Mouse (Mus musculus): ENCODE results near the gene Znrf1. TPM values are rescaled to one million over a fixed set of nuclear protein-coding genes. Genes with fewer than 3 reads are reported as not detected.

Znrf1 gene
- polyA plus RNA-seq, 1 experiment: 88.8 TPM

- Histone ChIP-seq H3K4me3 (ENCODE audit: insufficient read depth, low read length) (no peak overlapping the region), H3K4me1 (ENCODE audit: control insufficient read depth, insufficient read depth, low read length) (peaks cover 12% of the 10 kb centered on the region), H3K27ac (ENCODE audit: insufficient read depth, low read depth, low read length) (no peak overlapping the region)
- TF ChIP-seq CTCF (IDR thresholded peaks at IDR 0.05; ENCODE audit: low read depth, low read length) (no peak), POLR2A (IDR thresholded peaks at IDR 0.05; ENCODE audit: borderline replicate concordance, low read depth, low read length) (no peak)
These were observed 105.2 kb downstream of the Znrf1 start for GRCm38 (mm10) chr8:111641064-111641463.

- peak overlapping the region; percentile 87 for H3K4me3 ChIP-seq (ENCODE audit: insufficient read depth, low read length)
- TF ChIP-seq POLR2A (IDR thresholded peaks at IDR 0.05; ENCODE audit: borderline replicate concordance, low read depth, low read length) (no peak), CTCF (IDR thresholded peaks at IDR 0.05; ENCODE audit: low read depth, low read length) (no peak)
These were observed 106.6 kb downstream of the Znrf1 start for GRCm38 (mm10) chr8:111642496-111642895.

GRCm38 (mm10) chr8:111642939-111643263 lies 107.0 kb downstream of the Znrf1 start:
- H3K4me1 ChIP-seq (ENCODE audit: control insufficient read depth, insufficient read depth, low read length): peaks cover 8% of the 10 kb centered on the region
- H3K27ac ChIP-seq (ENCODE audit: insufficient read depth, low read depth, low read length): peak overlapping the region; percentile 80
- H3K4me3 ChIP-seq (ENCODE audit: insufficient read depth, low read length): peak overlapping the region; percentile 87
- TF ChIP-seq POLR2A (IDR thresholded peaks at IDR 0.05; ENCODE audit: borderline replicate concordance, low read depth, low read length): no peak
- TF ChIP-seq CTCF (IDR thresholded peaks at IDR 0.05; ENCODE audit: low read depth, low read length): no peak

More at GRCm38 (mm10) chr8:111642496-111642895, 106.6 kb downstream of the Znrf1 start:
- peak overlapping the region; percentile 80 for H3K27ac ChIP-seq (ENCODE audit: insufficient read depth, low read depth, low read length)
- H3K4me1 ChIP-seq (ENCODE audit: control insufficient read depth, insufficient read depth, low read length): peaks cover 6% of the 10 kb centered on the region

GRCm38 (mm10) chr8:111643264-111644141 lies 107.6 kb downstream of the Znrf1 start, which contains the start of gene Zfp1:
Zfp1 (plus strand) TSS chr8:111643401.
- TF ChIP-seq CTCF (IDR thresholded peaks at IDR 0.05; ENCODE audit: low read depth, low read length): no peak
- TF ChIP-seq POLR2A (IDR thresholded peaks at IDR 0.05; ENCODE audit: borderline replicate concordance, low read depth, low read length): no peak
- Histone ChIP-seq H3K4me3 (ENCODE audit: insufficient read depth, low read length) (peak within 1 kb of the TSS; percentile 87), H3K4me1 (ENCODE audit: control insufficient read depth, insufficient read depth, low read length) (peaks cover 13% of the 10 kb centered on the region), H3K27ac (ENCODE audit: insufficient read depth, low read depth, low read length) (peak within 1 kb of the TSS; percentile 85)

GRCm38 (mm10) chr8:111644286-111645051 lies 108.6 kb downstream of the Znrf1 start:
- peaks cover 15% of the 10 kb centered on the region for H3K4me1 ChIP-seq (ENCODE audit: control insufficient read depth, insufficient read depth, low read length)
- H3K27ac ChIP-seq (ENCODE audit: insufficient read depth, low read depth, low read length): peak overlapping the region; percentile 64
- H3K4me3 ChIP-seq (ENCODE audit: insufficient read depth, low read length): peak overlapping the region; percentile 87

- no peak for TF ChIP-seq CTCF (IDR thresholded peaks at IDR 0.05; ENCODE audit: low read depth, low read length)
- no peak for TF ChIP-seq POLR2A (IDR thresholded peaks at IDR 0.05; ENCODE audit: borderline replicate concordance, low read depth, low read length)
- Histone ChIP-seq H3K4me1 (ENCODE audit: control insufficient read depth, insufficient read depth, low read length) (peaks cover 15% of the 10 kb centered on the region), H3K4me3 (ENCODE audit: insufficient read depth, low read length) (no peak overlapping the region), H3K27ac (ENCODE audit: insufficient read depth, low read depth, low read length) (no peak overlapping the region)
These were observed 109.8 kb downstream of the Znrf1 start for GRCm38 (mm10) chr8:111645715-111646114.

GRCm38 (mm10) chr8:111648834-111649233 lies 112.9 kb downstream of the Znrf1 start:
- Histone ChIP-seq H3K4me3 (ENCODE audit: insufficient read depth, low read length) (no peak overlapping the region), H3K27ac (ENCODE audit: insufficient read depth, low read depth, low read length) (no peak overlapping the region), H3K4me1 (ENCODE audit: control insufficient read depth, insufficient read depth, low read length) (peaks cover 14% of the 10 kb centered on the region)
- TF ChIP-seq POLR2A (IDR thresholded peaks at IDR 0.05; ENCODE audit: borderline replicate concordance, low read depth, low read length) (no peak), CTCF (IDR thresholded peaks at IDR 0.05; ENCODE audit: low read depth, low read length) (no peak)

GRCm38 (mm10) chr8:111650651-111651050 lies 114.8 kb downstream of the Znrf1 start:
- Histone ChIP-seq H3K4me1 (ENCODE audit: control insufficient read depth, insufficient read depth, low read length) (peaks cover 20% of the 10 kb centered on the region), H3K27ac (ENCODE audit: insufficient read depth, low read depth, low read length) (no peak overlapping the region), H3K4me3 (ENCODE audit: insufficient read depth, low read length) (no peak overlapping the region)
- no peak for TF ChIP-seq POLR2A (IDR thresholded peaks at IDR 0.05; ENCODE audit: borderline replicate concordance, low read depth, low read length)
- TF ChIP-seq CTCF (IDR thresholded peaks at IDR 0.05; ENCODE audit: low read depth, low read length): no peak

- Histone ChIP-seq H3K4me3 (ENCODE audit: insufficient read depth, low read length) (no peak overlapping the region), H3K27ac (ENCODE audit: insufficient read depth, low read depth, low read length) (no peak overlapping the region), H3K4me1 (ENCODE audit: control insufficient read depth, insufficient read depth, low read length) (peaks cover 32% of the 10 kb centered on the region)
- no peak for TF ChIP-seq CTCF (IDR thresholded peaks at IDR 0.05; ENCODE audit: low read depth, low read length)
- TF ChIP-seq POLR2A (IDR thresholded peaks at IDR 0.05; ENCODE audit: borderline replicate concordance, low read depth, low read length): no peak
These were observed 117.6 kb downstream of the Znrf1 start for GRCm38 (mm10) chr8:111653524-111653923.

Data from bone marrow macrophage, adult 2 months (primary cell).